Mouse (Mus musculus) embryonic fibroblast, embryonic 13.5 days (primary cell): Measurements from ENCODE around the gene Chchd6.

Experiments used
- CTCF ChIP-seq: IDR thresholded peaks from 2 replicates; pipeline ENCODE4 v1.5.1; 2011; ENCODE audit warnings: mild to moderate bottlenecking, control low read depth, low read length, moderate library complexity, borderline replicate concordance; ENCODE audit not compliant: insufficient read depth
- POLR2A ChIP-seq: IDR thresholded peaks from 2 replicates; pipeline ENCODE4 v1.6.1; 2011; ENCODE audit warnings: low read depth, mild to moderate bottlenecking, control low read depth, low read length, moderate library complexity

DNA sequence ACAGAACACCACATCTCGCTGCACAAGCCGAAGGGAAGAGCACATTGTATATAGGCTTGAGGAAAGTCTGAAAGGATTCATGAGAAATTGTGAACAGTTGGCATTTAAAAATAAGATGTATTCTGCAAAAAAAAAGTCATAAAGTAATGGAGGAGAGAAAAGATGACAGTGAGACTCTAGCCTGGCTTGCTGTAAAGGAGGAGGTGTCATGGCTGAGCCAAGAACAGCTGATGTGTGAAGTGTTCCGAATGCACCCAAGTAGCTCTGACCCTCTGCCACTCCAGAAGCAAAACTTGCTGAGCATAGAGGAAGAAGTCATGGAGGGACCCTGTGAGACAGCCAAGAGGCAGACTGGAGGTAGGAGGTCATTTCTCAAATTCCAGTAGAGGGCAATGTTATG, 12.3 kb downstream of the Chchd6 start:
- no peak for TF ChIP-seq CTCF
- TF ChIP-seq POLR2A: no peak
